Mouse (Mus musculus) midbrain, embryonic 16.5 days (tissue): ENCODE results near the gene Efemp2. TPM values are rescaled to one million over a fixed set of nuclear protein-coding genes. Genes with fewer than 3 reads are reported as not detected.

Source experiments
- ATAC-seq: fragments of 200-750 bp; cut with Nextera tagmentation; 2 replicates; pipeline ENCODE4 v1.8.0; 2017; ENCODE audit warnings: moderate TSS enrichment
- H3K27ac ChIP-seq: fragments of 300-500 bp; sonication (generic); 2 replicates; pipeline ENCODE4 v1.5.1; 2014; ENCODE audit warnings: mild to moderate bottlenecking, low read length, mixed read lengths
- H3K27me3 ChIP-seq: fragments of 300-500 bp; sonication (generic); 2 replicates; pipeline ENCODE4 v1.6.1; 2014; ENCODE audit warnings: low read depth, low read length, mixed read lengths; ENCODE audit not compliant: control insufficient read depth, insufficient read depth
- H3K36me3 ChIP-seq: fragments of 300-500 bp; sonication (generic); 2 replicates; pipeline ENCODE4 v1.6.1; 2014; ENCODE audit warnings: mild to moderate bottlenecking, low read length, moderate library complexity, mixed read lengths; ENCODE audit not compliant: control insufficient read depth, insufficient read depth
- H3K4me1 ChIP-seq: fragments of 300-500 bp; sonication (generic); 2 replicates; pipeline ENCODE4 v1.6.1; 2014; ENCODE audit warnings: mild to moderate bottlenecking, low read length, mixed read lengths; ENCODE audit not compliant: control insufficient read depth, insufficient read depth
- H3K4me2 ChIP-seq: fragments of 300-500 bp; sonication (generic); 2 replicates; pipeline ENCODE4 v1.6.1; 2014; ENCODE audit warnings: mild to moderate bottlenecking, low read length, mixed read lengths
- H3K4me3 ChIP-seq: fragments of 300-500 bp; sonication (generic); 2 replicates; pipeline ENCODE4 v1.5.1; 2014; ENCODE audit warnings: low read depth, mild to moderate bottlenecking, low read length, moderate library complexity, mixed read lengths
- H3K9ac ChIP-seq: fragments of 300-500 bp; sonication (generic); 2 replicates; pipeline ENCODE4 v1.6.1; 2014; ENCODE audit warnings: low read depth, low read length, mixed read lengths
- H3K9me3 ChIP-seq: fragments of 300-500 bp; sonication (generic); replicated peaks from 2 replicates; pipeline ENCODE4 v1.6.1; 2014; ENCODE audit warnings: mild to moderate bottlenecking, low read length, mixed read lengths; ENCODE audit not compliant: control insufficient read depth, poor library complexity, severe bottlenecking
- WGBS: fragments of 180-500 bp; shearing (Covaris S2); extraction: QIAGEN DNeasy Blood & Tissue Kit; methylation state at CpG from one replicate; pipeline ENCODE4 v1.1.7; 2014; 5-methylcytosine and 5-hydroxymethylcytosine counted together
- polyA plus RNA-seq: library from polyadenylated mRNA; unstranded; fragments of >200 nt; fragmentation: Nextera tagmentation; extraction: Ambion mirVana; gene quantifications from 2 replicates; pipeline ENCODE4 v1.2.1, GENCODE M21; 2015

Efemp2 gene
- polyA plus RNA-seq, 1 experiment from 2014 or later, result 34.1 TPM

GRCm38 (mm10) chr19:5430408-5430807, 43.3 kb upstream of the Efemp2 start:
- peaks cover 4% of the 10 kb centered on the region; the same call in 1 of the 2 replicates for H3K36me3 ChIP-seq
- H3K27me3 ChIP-seq, result no peaks in the 10 kb centered on the region
- H3K4me3 ChIP-seq, result no peak overlapping the region
- H3K4me2 ChIP-seq, result no peak overlapping the region
- ATAC-seq, result no peak
- WGBS, result 84% methylated on average over 1 of the region's 1 CpGs
- no peak overlapping the region for H3K9ac ChIP-seq
- no peak overlapping the region for H3K27ac ChIP-seq
- peaks cover 23% of the 10 kb centered on the region for H3K4me1 ChIP-seq
- H3K9me3 ChIP-seq, result no peaks in the 10 kb centered on the region

DNA sequence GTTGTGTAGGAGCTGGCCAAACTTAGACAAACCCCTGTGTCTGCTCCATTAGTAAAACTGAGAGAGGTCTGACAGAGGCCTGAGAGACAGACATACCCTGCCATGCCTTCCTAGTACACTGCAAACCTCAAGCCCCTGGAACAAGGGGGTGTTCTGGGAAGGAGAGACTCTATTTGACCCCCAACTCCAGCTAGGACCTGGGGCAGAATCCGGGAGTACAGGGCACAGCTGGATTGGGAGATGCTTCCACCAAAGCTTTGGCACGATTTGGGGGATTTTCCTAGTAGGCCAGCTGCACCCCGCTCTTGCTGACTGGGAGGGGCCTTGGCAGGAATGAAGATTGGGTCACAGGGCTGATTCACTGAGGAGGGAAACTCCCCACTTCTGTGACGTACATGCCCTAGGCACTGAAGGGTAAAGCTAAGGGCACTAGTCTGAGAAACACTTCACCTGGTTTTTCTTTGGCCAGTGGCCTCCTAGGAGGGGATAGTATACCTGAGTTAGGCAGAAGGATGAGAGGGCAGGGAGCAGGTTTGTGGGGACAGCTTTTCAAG, 41.8 kb upstream of the Efemp2 start:
- H3K27ac ChIP-seq, result no peak overlapping the region
- WGBS, result 70% methylated on average over 4 of the region's 4 CpGs
- peaks cover 8% of the 10 kb centered on the region; the same call in 1 of the 2 replicates for H3K4me1 ChIP-seq
- no peak overlapping the region for H3K9ac ChIP-seq
- H3K9me3 ChIP-seq, result no peaks in the 10 kb centered on the region
- peaks cover 4% of the 10 kb centered on the region; the same call in 1 of the 2 replicates for H3K36me3 ChIP-seq
- H3K4me3 ChIP-seq, result no peak overlapping the region
- no peaks in the 10 kb centered on the region for H3K27me3 ChIP-seq
- no peak for ATAC-seq
- no peak overlapping the region for H3K4me2 ChIP-seq

DNA sequence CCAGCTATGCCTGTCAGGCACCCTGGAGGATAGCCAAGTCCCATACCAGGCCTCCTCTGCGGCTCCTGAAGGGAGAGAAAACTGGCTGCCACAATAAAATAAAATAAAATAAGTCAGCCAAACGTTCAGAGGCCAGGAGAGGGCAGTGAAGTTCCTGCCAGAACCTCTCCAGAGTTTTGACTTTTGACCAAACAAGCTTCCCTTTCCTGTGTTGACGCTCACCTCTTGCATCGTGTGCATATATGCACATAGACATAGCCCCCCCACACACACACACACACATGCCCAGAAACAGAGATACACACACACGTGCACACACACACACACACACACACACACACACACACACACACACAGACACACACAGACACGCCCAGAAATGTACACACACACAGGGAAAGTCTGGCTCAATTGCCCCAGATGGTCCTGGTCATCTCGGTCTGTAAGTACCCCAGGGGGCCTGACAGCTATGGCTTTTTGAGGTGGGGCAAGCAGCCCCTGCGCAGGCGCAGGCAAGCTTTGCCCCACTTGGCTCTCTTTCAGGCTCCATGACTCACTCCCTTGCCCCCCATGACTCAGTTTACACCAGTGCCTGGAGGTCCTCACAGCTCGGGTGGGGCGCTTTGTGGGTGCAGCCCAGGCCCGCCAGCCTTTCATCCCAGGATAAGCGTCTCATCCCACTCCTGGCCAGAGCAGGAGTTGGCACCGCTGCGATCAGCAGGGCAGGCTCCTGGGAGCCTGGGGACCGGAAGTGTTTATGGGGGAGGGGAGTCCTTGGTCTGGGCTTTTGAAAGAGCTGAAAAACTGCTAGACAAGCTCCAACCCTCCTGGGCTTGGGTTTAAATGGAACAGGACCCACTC, 40.5 kb upstream of the Efemp2 start:
- Histone ChIP-seq H3K36me3 (no peaks in the 10 kb centered on the region), H3K4me1 (peaks cover 8% of the 10 kb centered on the region; the same call in 1 of the 2 replicates), H3K4me3 (no peak overlapping the region), H3K9ac (0 out of 2 replicates have a peak overlapping the region, but pooled peaks have one; percentile 1), H3K27me3 (no peaks in the 10 kb centered on the region), H3K9me3 (no peaks in the 10 kb centered on the region), H3K27ac (no peak overlapping the region), H3K4me2 (peak overlapping the region; percentile 50)
- ATAC-seq, result no peak
- WGBS, result 16% methylated on average over 16 of the region's 16 CpGs

- no peak for ATAC-seq
- Histone ChIP-seq H3K4me2 (0 out of 2 replicates have a peak overlapping the region, but pooled peaks have one; percentile 50), H3K27ac (no peak overlapping the region), H3K27me3 (no peaks in the 10 kb centered on the region), H3K9ac (no peak overlapping the region), H3K4me1 (peaks cover 8% of the 10 kb centered on the region; the same call in 1 of the 2 replicates), H3K36me3 (no peaks in the 10 kb centered on the region), H3K9me3 (no peaks in the 10 kb centered on the region), H3K4me3 (no peak overlapping the region)
- 68% methylated on average over 7 of the region's 7 CpGs for WGBS
These were observed 39.8 kb upstream of the Efemp2 start for GRCm38 (mm10) chr19:5433951-5434350.

- 72% methylated on average over 9 of the region's 9 CpGs for WGBS
- peaks cover 5% of the 10 kb centered on the region; the same call in 1 of the 2 replicates for H3K4me1 ChIP-seq
- no peak overlapping the region for H3K27ac ChIP-seq
- no peak for ATAC-seq
- H3K27me3 ChIP-seq, result peaks cover 37% of the 10 kb centered on the region
- H3K9ac ChIP-seq, result no peak overlapping the region
- H3K4me3 ChIP-seq, result no peak overlapping the region
- H3K9me3 ChIP-seq, result no peaks in the 10 kb centered on the region
- no peak overlapping the region for H3K4me2 ChIP-seq
- H3K36me3 ChIP-seq, result no peaks in the 10 kb centered on the region
These were observed 29.3 kb upstream of the Efemp2 start for GRCm38 (mm10) chr19:5444371-5444908.

DNA sequence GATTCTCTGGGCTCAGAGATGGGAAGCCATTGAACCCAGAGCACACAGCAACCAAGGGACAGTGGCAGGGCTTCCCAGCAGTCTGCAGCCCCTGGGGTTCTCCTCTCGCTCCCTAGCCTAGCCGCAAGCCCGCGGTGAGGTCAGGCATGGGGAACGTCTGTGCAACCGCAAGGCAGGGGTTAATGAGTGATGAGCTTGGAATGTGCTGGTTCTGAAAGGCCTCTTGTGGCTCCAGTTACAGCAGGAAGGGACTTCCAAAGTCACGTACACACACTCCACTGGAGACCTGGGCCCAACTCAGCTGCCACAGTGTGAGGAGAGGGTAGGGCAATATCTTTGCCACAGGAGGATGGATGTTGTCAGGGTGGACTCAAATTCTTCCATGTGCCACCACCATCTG, 28.8 kb upstream of the Efemp2 start:
- Histone ChIP-seq H3K36me3 (no peaks in the 10 kb centered on the region), H3K4me3 (no peak overlapping the region), H3K27ac (no peak overlapping the region), H3K4me2 (no peak overlapping the region), H3K27me3 (peaks cover 40% of the 10 kb centered on the region), H3K4me1 (peaks cover 5% of the 10 kb centered on the region; the same call in 1 of the 2 replicates), H3K9ac (no peak overlapping the region), H3K9me3 (no peaks in the 10 kb centered on the region)
- no peak for ATAC-seq
- WGBS, result 46% methylated on average over 7 of the region's 7 CpGs

- H3K4me3 ChIP-seq, result no peak overlapping the region
- H3K4me2 ChIP-seq, result no peak overlapping the region
- H3K9ac ChIP-seq, result no peak overlapping the region
- WGBS, result 89% methylated on average over 5 of the region's 5 CpGs
- H3K27ac ChIP-seq, result no peak overlapping the region
- H3K36me3 ChIP-seq, result no peaks in the 10 kb centered on the region
- no peaks in the 10 kb centered on the region for H3K9me3 ChIP-seq
- peaks cover 5% of the 10 kb centered on the region; the same call in 1 of the 2 replicates for H3K4me1 ChIP-seq
- peaks cover 45% of the 10 kb centered on the region for H3K27me3 ChIP-seq
- ATAC-seq, result no peak
These were observed 28.0 kb upstream of the Efemp2 start for GRCm38 (mm10) chr19:5445747-5446146.

DNA sequence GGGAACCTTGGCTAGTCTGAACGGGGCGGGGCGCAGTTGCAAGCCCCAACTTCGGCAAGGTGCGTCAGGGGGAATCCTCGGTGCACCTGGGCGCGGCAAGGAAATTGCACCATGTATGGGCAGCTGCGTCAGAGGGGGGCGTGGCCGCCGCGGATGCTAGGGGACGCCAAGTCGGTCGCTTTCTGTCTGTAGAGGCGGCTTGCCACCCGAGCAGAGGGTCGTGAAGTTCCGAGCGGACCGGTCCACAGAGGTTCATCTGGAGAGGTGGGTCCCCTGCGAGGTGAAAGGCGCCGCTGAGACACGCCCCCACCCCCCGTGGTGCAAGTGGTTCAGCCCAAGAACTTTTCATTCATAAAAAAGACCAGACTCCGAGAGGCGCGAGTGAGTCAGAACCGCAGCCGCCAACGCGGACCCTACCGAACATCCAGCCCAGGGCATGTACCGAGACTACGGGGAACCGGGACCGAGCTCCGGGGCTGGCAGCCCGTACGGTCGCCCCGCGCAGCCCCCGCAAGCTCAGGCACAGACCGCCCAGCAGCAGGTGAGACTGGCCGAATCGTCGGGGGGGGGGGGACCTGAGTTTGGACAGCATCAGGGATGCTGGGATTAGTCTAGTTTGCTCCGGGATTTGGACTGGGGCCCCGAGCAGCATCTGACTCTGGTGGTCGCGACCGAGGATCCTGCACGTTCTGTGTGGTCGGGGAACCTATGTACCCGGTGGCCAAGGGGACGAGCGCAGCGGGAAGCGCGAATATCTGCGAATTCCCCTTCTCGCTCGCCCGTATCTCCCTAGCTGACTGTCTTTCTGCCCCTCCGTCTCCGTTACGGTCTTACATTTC, 26.0 kb upstream of the Efemp2 start, which contains the start of gene Fosl1:
Gene Fosl1 (plus strand): TSS at position 33 of the 839 bp plus-strand sequence.
- Histone ChIP-seq H3K4me3 (peak within 1 kb of the TSS; percentile 56), H3K36me3 (no peaks in the 10 kb centered on the region), H3K9me3 (no peaks in the 10 kb centered on the region), H3K4me2 (peak within 1 kb of the TSS; percentile 72), H3K27ac (no peak within 1 kb of the TSS), H3K4me1 (peaks cover 5% of the 10 kb centered on the region; the same call in 1 of the 2 replicates), H3K27me3 (peaks cover 45% of the 10 kb centered on the region), H3K9ac (peak within 1 kb of the TSS; percentile 33)
- peak; percentile 63 for ATAC-seq
- under 1% methylated on average over 70 of the region's 70 CpGs for WGBS
